Mouse (Mus musculus): ENCODE measurements around the gene Chrnd.

The Chrnd gene

DNA sequence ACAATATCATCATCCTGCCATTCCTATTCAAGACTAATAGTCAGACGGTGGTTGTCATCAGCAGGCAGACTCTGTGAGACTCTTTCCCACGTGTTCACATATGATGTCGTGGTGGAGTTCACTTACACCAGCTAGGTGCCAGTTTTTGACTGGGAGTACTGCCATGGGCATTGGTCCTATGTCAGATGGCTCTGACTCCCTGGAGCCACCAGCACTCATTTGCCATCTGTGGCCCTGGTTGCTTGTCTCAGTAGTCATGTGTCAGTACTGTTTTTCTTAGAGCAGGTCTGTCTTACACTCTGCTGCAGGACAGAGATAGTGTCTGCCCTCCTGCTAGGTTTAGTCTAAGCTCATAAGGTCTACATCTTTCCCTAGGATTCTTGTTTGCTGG is 36.7 kb downstream of the Chrnd start:
- DNase-seq (ENCODE audit: inconsistent ontology term) = no peak

DNA sequence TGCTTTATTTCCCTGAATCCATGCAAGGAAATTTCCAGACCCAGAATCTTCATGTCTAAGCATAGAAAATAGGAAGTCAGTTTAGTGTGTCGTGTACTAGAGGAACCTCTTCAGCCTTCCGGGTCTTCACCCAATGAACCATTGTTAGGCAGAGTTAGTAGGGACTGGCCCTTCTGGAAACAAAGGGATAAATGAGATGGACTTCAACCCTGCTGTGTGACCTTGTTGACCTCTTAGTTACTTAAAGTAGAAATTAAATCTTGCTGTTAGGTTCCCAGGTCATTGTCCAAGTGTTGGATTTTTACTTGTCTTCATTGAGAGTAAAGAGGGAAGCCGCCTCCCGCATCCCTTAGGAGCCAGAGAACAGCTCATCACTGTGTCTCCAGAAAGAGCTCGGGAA is 40.2 kb downstream of the Chrnd start:
- no peak for DNase-seq (ENCODE audit: inconsistent ontology term)

DNA sequence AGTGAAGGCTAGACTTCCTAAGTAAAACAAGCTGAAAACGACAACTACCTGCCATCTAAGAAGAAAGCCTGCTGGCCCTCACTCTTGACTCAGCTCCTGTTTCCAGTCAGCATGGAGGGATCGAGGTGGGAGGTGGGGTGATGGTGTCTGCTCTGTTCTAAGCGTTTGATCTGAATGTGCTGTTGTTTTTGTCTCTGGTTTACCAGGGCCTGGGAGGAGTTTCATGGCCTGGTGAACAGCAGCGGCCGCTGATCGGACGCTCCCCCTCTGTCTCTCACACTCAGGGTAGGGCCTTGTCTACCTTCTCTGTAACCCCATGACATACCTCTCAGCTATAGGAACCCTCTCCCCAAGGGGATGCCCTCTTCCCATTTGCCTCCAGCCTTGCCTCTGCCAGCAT is 41.8 kb downstream of the Chrnd start:
- no peak for DNase-seq (ENCODE audit: inconsistent ontology term)

DNA sequence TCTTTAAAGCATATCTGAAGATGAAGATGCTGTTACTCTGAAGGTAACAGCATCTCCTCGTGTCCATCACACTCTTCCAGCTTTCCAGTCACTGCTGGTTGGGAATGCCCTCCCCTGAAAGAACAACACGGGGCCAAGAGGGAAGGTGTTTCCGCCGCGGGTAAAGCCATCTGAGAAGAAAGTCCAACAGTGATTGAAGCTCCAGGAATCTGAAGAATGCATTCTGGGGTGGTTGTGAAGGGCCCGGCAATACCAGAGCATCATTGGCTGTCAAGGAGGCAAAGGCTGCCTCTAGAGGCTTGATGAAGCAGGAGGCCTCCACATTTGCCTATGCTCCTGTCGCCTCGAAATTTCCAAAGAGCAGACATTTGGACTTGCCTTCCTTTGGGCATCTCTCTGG is 48.6 kb downstream of the Chrnd start:
- DNase-seq (ENCODE audit: inconsistent ontology term) = peak; percentile 56

DNA sequence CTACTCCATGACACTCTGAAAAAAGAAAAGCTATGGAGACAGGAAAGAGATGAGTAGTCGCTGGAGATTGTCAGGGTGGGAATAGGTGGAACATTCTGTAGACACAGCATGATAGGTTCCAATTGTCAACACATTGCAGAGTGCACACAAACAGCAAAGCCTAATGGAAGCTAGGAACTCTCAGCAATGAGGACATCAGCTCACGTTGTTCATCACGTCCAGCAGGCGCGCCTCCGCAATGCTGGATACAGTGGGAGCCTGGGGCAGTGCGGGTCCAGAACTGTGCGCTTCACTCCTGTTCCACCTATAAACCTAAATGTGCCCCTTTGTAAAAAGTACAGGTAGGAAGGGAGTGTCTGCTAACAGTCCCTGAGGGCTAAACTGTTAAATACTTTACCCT is 52.6 kb downstream of the Chrnd start:
- no peak for DNase-seq (ENCODE audit: inconsistent ontology term)

DNA sequence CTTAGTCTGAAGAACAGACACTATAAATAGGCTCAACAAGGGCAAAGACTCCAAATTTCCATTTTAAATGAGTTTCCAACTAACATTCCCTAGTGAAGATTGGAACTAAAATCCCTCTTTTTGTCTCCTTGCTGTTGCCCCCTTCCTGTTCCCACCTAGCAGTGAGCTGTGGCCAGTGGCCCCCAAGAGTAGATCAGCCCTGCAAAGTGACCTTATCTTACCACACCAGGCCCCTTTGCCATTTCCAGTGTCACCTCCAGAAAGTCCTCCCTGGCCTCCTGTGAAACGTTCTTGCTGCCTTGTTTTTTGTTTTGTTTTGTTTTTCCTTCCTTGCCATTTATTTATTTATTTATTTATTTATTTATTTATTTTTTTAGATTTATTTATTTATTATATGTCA is 55.0 kb downstream of the Chrnd start:
- DNase-seq (ENCODE audit: inconsistent ontology term) = no peak

DNA sequence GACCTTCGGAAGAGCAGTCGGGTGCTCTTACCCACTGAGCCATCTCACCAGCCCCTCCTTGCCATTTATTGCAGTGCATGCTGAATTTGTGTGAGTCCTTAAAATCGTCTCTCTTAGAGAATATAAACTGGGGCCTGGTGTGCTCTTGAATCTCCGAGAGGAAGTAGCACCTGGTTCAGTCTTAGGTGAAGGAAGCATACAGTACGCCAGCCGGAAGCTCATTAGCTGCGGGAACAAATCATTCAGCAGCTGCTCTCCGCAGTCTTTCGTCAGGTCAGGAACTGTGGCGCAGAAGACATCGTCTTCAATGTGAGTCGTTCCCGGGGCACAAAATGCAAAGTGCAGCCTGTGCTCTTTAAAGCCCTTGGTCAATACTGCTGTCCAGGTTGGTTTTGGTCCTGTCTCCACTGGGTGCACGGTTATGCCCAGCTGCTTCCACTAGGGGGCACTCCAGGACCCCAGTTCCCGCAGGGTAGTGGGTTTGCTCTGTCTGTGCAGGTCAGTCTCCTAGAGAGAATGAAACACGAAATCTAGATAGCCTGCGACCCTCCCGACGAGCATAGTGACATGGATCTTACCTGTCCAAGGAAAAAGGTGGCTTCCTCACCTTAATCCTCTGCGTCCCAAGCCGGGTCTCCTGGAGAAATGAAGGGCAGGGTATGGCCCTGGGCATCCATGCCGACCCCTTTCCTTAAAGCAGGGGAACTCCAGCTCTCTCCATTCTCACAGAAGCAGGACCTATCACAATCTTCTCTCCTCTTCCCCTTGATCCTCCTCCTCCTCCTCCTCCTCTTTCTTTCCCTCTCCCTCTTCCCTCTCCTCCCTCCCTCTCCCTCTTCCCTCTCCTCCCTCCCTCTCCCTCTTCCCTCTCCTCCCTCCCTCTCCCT is 55.8 kb downstream of the Chrnd start:
- peak; percentile 84 for DNase-seq (ENCODE audit: inconsistent ontology term)
